Mouse (Mus musculus): ENCODE results near the gene Rtn4r.

DNA sequence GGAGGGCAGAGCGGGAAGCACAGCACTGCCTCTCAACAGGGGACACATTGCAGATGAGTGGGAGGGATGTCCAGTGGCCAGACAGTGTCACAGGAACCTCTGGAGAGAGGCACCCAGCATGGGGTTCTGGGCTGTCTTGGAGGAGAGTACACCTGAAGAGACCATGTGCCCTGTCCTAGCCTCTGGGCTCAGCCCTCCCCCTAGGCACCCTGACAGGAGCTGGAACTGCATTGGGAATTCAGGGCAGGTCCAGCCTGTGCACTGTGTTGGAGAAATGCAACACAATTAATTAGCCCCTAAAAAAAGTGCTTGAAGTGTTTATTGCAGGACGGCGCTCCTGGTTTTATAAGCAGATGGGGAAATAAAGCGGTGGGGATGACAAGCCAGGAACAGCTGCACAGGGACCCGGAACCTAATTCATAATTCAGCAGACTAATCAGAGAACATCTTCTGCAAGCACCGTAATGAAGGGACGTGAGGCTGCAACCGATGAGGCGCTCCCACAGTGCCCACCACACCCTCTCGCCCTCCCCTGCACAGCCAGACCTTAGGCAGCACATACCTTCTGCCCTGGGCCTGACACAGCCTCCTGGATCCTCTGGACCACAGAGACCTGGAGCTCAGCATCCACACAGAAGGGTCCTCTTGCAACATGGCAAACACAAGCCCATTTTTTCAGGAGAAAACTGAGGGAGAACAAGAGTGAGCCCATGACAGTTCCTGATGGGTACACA is 71.1 kb downstream of the Rtn4r start:
- no peak for TF ChIP-seq POLR2A (IDR thresholded peaks at IDR 0.05; ENCODE audit: insufficient read depth, low read depth, low read length)
- no peak for TF ChIP-seq CTCF (IDR thresholded peaks at IDR 0.05; ENCODE audit: insufficient read depth, low read depth, low read length)
